Mouse (Mus musculus) heart, adult 2 months (tissue): ENCODE measurements around the gene Pacs1.

Source experiments
- CTCF ChIP-seq: fragments of 200-600 bp; IDR thresholded peaks from 2 replicates; pipeline ENCODE4 v1.8.1; 2022; ENCODE audit warnings: antibody characterized with exemption, mild to moderate bottlenecking, moderate library complexity
- POLR2A ChIP-seq: fragments of 200-500 bp; IDR thresholded peaks from 2 replicates; pipeline ENCODE4 v1.6.1; 2011; ENCODE audit warnings: mild to moderate bottlenecking, low read depth, low read length, control low read depth; ENCODE audit not compliant: insufficient read depth

DNA sequence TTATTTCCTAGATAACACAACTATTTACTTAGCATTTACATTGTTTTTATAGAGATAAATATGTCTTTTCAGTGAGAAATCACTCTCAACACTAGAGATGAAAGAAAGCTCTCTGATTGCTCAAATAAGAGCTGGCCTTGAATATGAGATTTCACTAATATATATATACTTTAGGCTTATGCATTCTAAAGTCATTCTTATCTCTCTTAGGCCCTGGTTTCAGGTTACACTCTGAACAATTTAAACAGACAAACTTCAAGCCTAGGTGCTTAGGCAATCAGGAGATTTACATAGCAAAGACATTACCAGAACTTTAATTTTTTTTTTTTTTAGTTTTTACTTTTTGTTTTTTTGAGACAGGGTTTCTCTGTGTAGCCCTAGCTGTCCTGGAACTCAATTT lies 80.5 kb downstream of the Pacs1 start:
- no peak for TF ChIP-seq CTCF
- TF ChIP-seq POLR2A = no peak
